Mouse (Mus musculus): ENCODE measurements at regions not wholly inside any gene's neighbourhood (a gene's known extent, or its start where the extent isn't known, plus 50 kb on each side); places are given as distances from the start of the nearest gene placed in this dataset.

- ATAC-seq (ENCODE audit: low FRiP score) (no peak), DNase-seq (ENCODE audit: low spot score) (no peak)
- no peak overlapping the region for H3K27ac ChIP-seq
- 91% methylated on average over 3 of the region's 3 CpGs for WGBS
- H3K9ac ChIP-seq = no peak overlapping the region
- H3K36me3 ChIP-seq (replicated peaks; ENCODE audit: control insufficient read depth, insufficient read depth) = no peaks in the 10 kb centered on the region
- H3K4me3 ChIP-seq (replicated peaks; ENCODE audit: low read length) = no peak overlapping the region
- no peaks in the 10 kb centered on the region for H3K4me1 ChIP-seq (replicated peaks; ENCODE audit: control insufficient read depth, insufficient read depth, low read length)
- H3K4me2 ChIP-seq (replicated peaks) = no peak overlapping the region
- H3K27me3 ChIP-seq (ENCODE audit: control insufficient read depth, insufficient read depth, low read length) = no peaks in the 10 kb centered on the region
- no peaks in the 10 kb centered on the region for H3K9me3 ChIP-seq (ENCODE audit: control insufficient read depth, low read length)
These were observed 237.5 kb downstream of the Gm11146 start for GRCm38 (mm10) chr16:77364439-77364838.

DNA sequence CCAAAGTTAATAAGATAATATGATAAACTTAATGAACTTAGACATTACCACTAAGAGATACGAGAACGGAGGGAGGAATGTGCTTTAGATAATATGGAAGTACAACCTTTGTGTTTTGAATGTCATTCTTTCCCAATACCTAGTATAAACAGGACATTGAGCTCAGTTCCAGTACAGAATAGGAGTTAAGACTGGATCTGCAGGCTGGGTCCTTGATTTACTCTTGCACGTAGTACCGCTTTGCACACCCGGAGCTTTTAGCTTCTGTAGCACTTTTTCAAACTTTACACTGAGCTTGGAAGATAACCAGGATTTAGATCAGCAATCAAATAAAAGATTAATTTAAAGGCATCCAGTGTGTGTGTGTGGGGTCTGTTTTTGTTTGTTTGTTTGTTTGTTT is 242.7 kb downstream of the Gm11146 start:
- ATAC-seq (ENCODE audit: low FRiP score) (no peak), DNase-seq (ENCODE audit: low spot score) (no peak)
- Histone ChIP-seq H3K9ac (no peak overlapping the region), H3K9me3 (ENCODE audit: control insufficient read depth, low read length) (no peaks in the 10 kb centered on the region), H3K36me3 (replicated peaks; ENCODE audit: control insufficient read depth, insufficient read depth) (no peaks in the 10 kb centered on the region), H3K4me3 (replicated peaks; ENCODE audit: low read length) (no peak overlapping the region), H3K4me2 (replicated peaks) (no peak overlapping the region), H3K4me1 (replicated peaks; ENCODE audit: control insufficient read depth, insufficient read depth, low read length) (no peaks in the 10 kb centered on the region; the same call in 1 of the 2 replicates), H3K27me3 (ENCODE audit: control insufficient read depth, insufficient read depth, low read length) (no peaks in the 10 kb centered on the region), H3K27ac (no peak overlapping the region)
- 88% methylated on average over 5 of the region's 5 CpGs for WGBS

DNA sequence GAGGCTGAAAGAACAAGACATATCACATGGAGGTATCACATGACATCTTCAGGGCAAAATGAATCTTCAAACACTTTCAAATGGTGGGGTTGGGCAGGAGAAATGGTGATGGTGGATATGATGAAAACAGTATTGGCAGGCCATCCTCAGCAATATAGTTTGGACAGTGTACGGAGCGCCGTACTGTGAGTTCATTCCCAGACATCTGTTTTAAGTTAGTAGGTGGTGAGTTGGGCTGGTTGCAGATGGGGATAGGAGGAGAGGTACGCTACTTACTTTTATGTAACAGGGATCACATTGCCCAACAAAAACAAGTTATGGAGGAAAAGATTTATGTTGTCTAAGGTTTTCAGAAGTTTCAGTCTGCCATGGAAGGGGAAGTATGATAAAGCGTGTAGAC is 246.6 kb downstream of the Gm11146 start:
- 95% methylated on average over 5 of the region's 5 CpGs for WGBS

GRCm38 (mm10) chr16:77354201-77354712 is 247.6 kb downstream of the Gm11146 start:
- Histone ChIP-seq H3K4me1 (replicated peaks; ENCODE audit: control insufficient read depth, insufficient read depth, low read length) (no peaks in the 10 kb centered on the region; the same call in 1 of the 2 replicates), H3K9me3 (ENCODE audit: control insufficient read depth, low read length) (no peaks in the 10 kb centered on the region), H3K36me3 (replicated peaks; ENCODE audit: control insufficient read depth, insufficient read depth) (0 out of 2 replicates have a peak, but pooled peaks cover 5% of the 10 kb centered on the region), H3K9ac (no peak overlapping the region), H3K27ac (no peak overlapping the region), H3K27me3 (ENCODE audit: control insufficient read depth, insufficient read depth, low read length) (no peaks in the 10 kb centered on the region), H3K4me2 (replicated peaks) (no peak overlapping the region), H3K4me3 (replicated peaks; ENCODE audit: low read length) (no peak overlapping the region)
- ATAC-seq (ENCODE audit: low FRiP score) (no peak), DNase-seq (ENCODE audit: low spot score) (no peak)
- WGBS = 90% methylated on average over 3 of the region's 3 CpGs

More for the DNA sequence above, 246.6 kb downstream of the Gm11146 start:
- Histone ChIP-seq H3K4me3 (replicated peaks; ENCODE audit: low read length) (no peak overlapping the region), H3K9ac (no peak overlapping the region), H3K27me3 (ENCODE audit: control insufficient read depth, insufficient read depth, low read length) (no peaks in the 10 kb centered on the region), H3K36me3 (replicated peaks; ENCODE audit: control insufficient read depth, insufficient read depth) (0 out of 2 replicates have a peak, but pooled peaks cover 5% of the 10 kb centered on the region), H3K4me2 (replicated peaks) (no peak overlapping the region), H3K4me1 (replicated peaks; ENCODE audit: control insufficient read depth, insufficient read depth, low read length) (no peaks in the 10 kb centered on the region; the same call in 1 of the 2 replicates), H3K9me3 (ENCODE audit: control insufficient read depth, low read length) (no peaks in the 10 kb centered on the region), H3K27ac (no peak overlapping the region)
- no peak for ATAC-seq (ENCODE audit: low FRiP score)
- DNase-seq (ENCODE audit: low spot score) = no peak

- Histone ChIP-seq H3K36me3 (replicated peaks; ENCODE audit: control insufficient read depth, insufficient read depth) (no peaks in the 10 kb centered on the region), H3K9ac (no peak overlapping the region), H3K4me1 (replicated peaks; ENCODE audit: control insufficient read depth, insufficient read depth, low read length) (no peaks in the 10 kb centered on the region), H3K27ac (no peak overlapping the region), H3K9me3 (ENCODE audit: control insufficient read depth, low read length) (no peaks in the 10 kb centered on the region), H3K4me2 (replicated peaks) (no peak overlapping the region), H3K4me3 (replicated peaks; ENCODE audit: low read length) (no peak overlapping the region), H3K27me3 (ENCODE audit: control insufficient read depth, insufficient read depth, low read length) (no peaks in the 10 kb centered on the region)
- ATAC-seq (ENCODE audit: low FRiP score) = no peak
- WGBS = 77% methylated on average over 7 of the region's 7 CpGs
- DNase-seq (ENCODE audit: low spot score) = no peak
These were observed 255.8 kb downstream of the Gm11146 start for GRCm38 (mm10) chr16:77346128-77346527.

GRCm38 (mm10) chr16:77332285-77332684 is 269.6 kb downstream of the Gm11146 start:
- Histone ChIP-seq H3K36me3 (replicated peaks; ENCODE audit: control insufficient read depth, insufficient read depth) (no peaks in the 10 kb centered on the region), H3K4me2 (replicated peaks) (peak overlapping the region; percentile 53), H3K27me3 (ENCODE audit: control insufficient read depth, insufficient read depth, low read length) (no peaks in the 10 kb centered on the region), H3K27ac (peak overlapping the region; percentile 45), H3K4me3 (replicated peaks; ENCODE audit: low read length) (peak overlapping the region; percentile 36; the same call in 1 of the 2 replicates), H3K9me3 (ENCODE audit: control insufficient read depth, low read length) (no peaks in the 10 kb centered on the region), H3K9ac (peak overlapping the region; percentile 17; the same call in 1 of the 2 replicates), H3K4me1 (replicated peaks; ENCODE audit: control insufficient read depth, insufficient read depth, low read length) (peaks cover 24% of the 10 kb centered on the region)
- WGBS = 38% methylated on average over 6 of the region's 6 CpGs
- ATAC-seq (ENCODE audit: low FRiP score) = no peak
- no peak for DNase-seq (ENCODE audit: low spot score)

DNA sequence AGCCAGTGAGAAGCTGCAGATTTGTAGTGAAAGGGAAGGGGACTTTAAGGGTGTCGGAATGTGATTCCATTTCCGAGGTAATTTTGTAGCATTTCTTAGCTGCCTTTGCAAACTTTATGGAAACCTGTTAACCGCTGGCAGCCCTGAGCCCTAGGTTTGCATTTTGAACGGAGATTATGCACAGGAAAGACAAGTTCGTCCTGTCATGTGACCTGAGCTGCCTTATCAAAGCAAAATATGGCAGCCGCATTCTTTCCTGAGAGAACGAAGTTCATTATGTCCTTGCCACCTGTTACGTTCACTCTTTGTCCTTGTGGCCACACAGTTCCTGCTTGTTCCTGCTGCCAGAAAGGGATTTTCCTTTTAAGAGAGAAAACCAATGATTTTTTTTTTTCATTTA is 270.9 kb downstream of the Gm11146 start:
- H3K9ac ChIP-seq = peak overlapping the region; percentile 63
- H3K27me3 ChIP-seq (ENCODE audit: control insufficient read depth, insufficient read depth, low read length) = no peaks in the 10 kb centered on the region
- DNase-seq (ENCODE audit: low spot score) (peak; percentile 46), ATAC-seq (ENCODE audit: low FRiP score) (no peak)
- WGBS = 7% methylated on average over 8 of the region's 8 CpGs
- no peaks in the 10 kb centered on the region for H3K9me3 ChIP-seq (ENCODE audit: control insufficient read depth, low read length)
- H3K27ac ChIP-seq = peak overlapping the region; percentile 86
- H3K4me2 ChIP-seq (replicated peaks) = peak overlapping the region; percentile 53
- H3K36me3 ChIP-seq (replicated peaks; ENCODE audit: control insufficient read depth, insufficient read depth) = no peaks in the 10 kb centered on the region
- peak overlapping the region; percentile 36 for H3K4me3 ChIP-seq (replicated peaks; ENCODE audit: low read length)
- H3K4me1 ChIP-seq (replicated peaks; ENCODE audit: control insufficient read depth, insufficient read depth, low read length) = peaks cover 24% of the 10 kb centered on the region

DNA sequence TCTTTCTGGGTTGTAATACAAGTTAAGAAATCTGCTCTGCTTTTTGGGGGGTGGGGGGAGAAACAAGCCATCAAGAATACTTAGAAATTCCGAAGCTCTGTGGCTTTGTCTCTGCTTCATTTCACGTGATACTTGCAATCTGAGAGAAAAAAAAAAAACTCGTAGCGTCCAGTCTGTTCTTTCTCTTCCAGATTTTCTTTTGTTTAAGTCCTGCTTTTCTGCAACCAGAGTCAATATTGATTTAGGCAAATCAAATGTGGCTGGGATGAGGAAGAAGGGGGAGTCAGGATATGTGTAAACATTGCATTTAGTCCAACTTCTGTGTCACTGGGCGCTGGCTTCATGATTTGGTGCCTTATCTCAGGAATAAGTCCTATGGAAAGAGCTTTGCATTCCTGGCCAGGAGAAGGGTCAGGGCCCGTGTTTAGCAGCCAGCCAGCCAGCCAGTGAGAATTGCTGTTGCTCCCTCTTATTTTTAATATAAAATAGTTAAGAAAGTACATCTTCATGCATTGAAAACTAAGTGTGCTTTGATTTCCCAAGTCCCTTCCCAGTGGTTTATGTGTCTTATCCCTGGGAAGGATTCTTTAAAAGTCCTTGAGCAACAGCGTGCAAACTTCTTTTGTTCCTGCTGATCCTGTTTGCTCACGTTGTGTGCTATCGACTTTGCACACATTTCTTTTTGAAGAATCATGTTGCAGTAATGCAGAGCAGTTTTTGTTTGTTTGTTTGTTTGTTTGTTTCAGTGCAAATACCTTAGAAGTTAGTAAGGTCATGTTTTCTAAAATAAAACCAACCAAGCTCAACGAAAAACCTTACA is 272.0 kb downstream of the Gm11146 start:
- no peaks in the 10 kb centered on the region for H3K9me3 ChIP-seq (ENCODE audit: control insufficient read depth, low read length)
- peak overlapping the region; percentile 53 for H3K4me2 ChIP-seq (replicated peaks)
- ATAC-seq (ENCODE audit: low FRiP score) (no peak), DNase-seq (ENCODE audit: low spot score) (peak; percentile 50)
- H3K36me3 ChIP-seq (replicated peaks; ENCODE audit: control insufficient read depth, insufficient read depth) = no peaks in the 10 kb centered on the region
- H3K9ac ChIP-seq = peak overlapping the region; percentile 63
- H3K4me1 ChIP-seq (replicated peaks; ENCODE audit: control insufficient read depth, insufficient read depth, low read length) = peaks cover 24% of the 10 kb centered on the region
- H3K4me3 ChIP-seq (replicated peaks; ENCODE audit: low read length) = peak overlapping the region; percentile 36
- no peaks in the 10 kb centered on the region for H3K27me3 ChIP-seq (ENCODE audit: control insufficient read depth, insufficient read depth, low read length)
- H3K27ac ChIP-seq = peak overlapping the region; percentile 86
- 10% methylated on average over 10 of the region's 10 CpGs for WGBS

DNA sequence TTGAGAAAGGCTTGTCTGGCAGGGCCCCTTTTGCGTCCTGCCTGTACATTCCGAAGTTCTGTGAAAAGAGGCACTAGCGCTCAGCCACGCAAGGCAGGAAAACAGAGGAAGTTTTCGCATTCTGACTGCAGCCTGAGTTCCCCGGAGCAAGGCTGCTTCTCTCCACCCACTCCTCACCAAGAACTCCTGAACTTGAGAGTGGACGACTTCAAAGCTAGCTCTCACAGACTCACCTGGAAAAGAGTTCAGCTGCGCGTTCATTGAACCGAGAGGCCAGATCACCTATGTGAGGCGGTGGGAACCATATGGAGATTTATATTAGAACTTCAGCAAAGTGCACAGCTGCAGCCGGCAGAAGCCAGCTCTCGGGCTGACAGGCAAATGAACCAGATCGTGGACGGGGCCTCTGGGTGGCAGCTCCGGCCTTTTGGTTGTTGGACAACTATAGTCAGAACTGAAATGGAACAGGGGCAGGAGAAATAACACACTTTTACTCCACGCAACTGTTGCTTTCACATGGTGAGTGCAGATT is 272.7 kb downstream of the Gm11146 start:
- peak overlapping the region; percentile 53 for H3K4me2 ChIP-seq (replicated peaks)
- no peaks in the 10 kb centered on the region for H3K36me3 ChIP-seq (replicated peaks; ENCODE audit: control insufficient read depth, insufficient read depth)
- DNase-seq (ENCODE audit: low spot score) (peak; percentile 64), ATAC-seq (ENCODE audit: low FRiP score) (peak; percentile 64)
- H3K9ac ChIP-seq = peak overlapping the region; percentile 63
- no peaks in the 10 kb centered on the region for H3K9me3 ChIP-seq (ENCODE audit: control insufficient read depth, low read length)
- WGBS = 6% methylated on average over 17 of the region's 17 CpGs
- H3K4me1 ChIP-seq (replicated peaks; ENCODE audit: control insufficient read depth, insufficient read depth, low read length) = peaks cover 24% of the 10 kb centered on the region
- H3K27me3 ChIP-seq (ENCODE audit: control insufficient read depth, insufficient read depth, low read length) = no peaks in the 10 kb centered on the region
- H3K4me3 ChIP-seq (replicated peaks; ENCODE audit: low read length) = peak overlapping the region; percentile 36
- H3K27ac ChIP-seq = peak overlapping the region; percentile 86
